Mouse (Mus musculus) lung, adult 2 months (tissue): ENCODE measurements around the gene Otulinl.

Experiments used
- CTCF ChIP-seq: fragments of 200-500 bp; IDR thresholded peaks from 2 replicates; pipeline ENCODE4 v1.5.1; 2011; ENCODE audit warnings: mild to moderate bottlenecking, low read length, control low read depth; ENCODE audit not compliant: insufficient read depth
- POLR2A ChIP-seq: fragments of 200-500 bp; IDR thresholded peaks from 2 replicates; pipeline ENCODE4 v1.6.1; 2011; ENCODE audit warnings: low read depth, mild to moderate bottlenecking, control low read depth, low read length, borderline replicate concordance; ENCODE audit errors: extremely low read depth

- TF ChIP-seq POLR2A, result no peak
- no peak for TF ChIP-seq CTCF
These were observed 24.8 kb downstream of the Otulinl start for GRCm38 (mm10) chr15:27656626-27657025.
